Mouse (Mus musculus) embryonic facial prominence, embryonic 12.5 days (tissue): ENCODE measurements around the gene Lmntd1. TPM values are rescaled to one million over a fixed set of nuclear protein-coding genes. Genes with fewer than 3 reads are reported as not detected.

Experiments used
- ATAC-seq: fragments of 200-750 bp; cut with Nextera tagmentation; 2 replicates; pipeline ENCODE4 v1.8.0; 2017; ENCODE audit not compliant: insufficient number of reproducible peaks, insufficient read depth, low FRiP score, low TSS enrichment
- H3K27ac ChIP-seq: fragments of 300-500 bp; sonication (generic); 2 replicates; pipeline ENCODE4 v1.5.1; 2016; ENCODE audit warnings: mild to moderate bottlenecking
- H3K27me3 ChIP-seq: fragments of 300-500 bp; sonication (generic); 2 replicates; pipeline ENCODE4 v1.6.1; 2016; ENCODE audit warnings: mild to moderate bottlenecking, moderate library complexity
- H3K36me3 ChIP-seq: fragments of 300-500 bp; sonication (generic); 2 replicates; pipeline ENCODE4 v1.6.1; 2016; ENCODE audit warnings: mild to moderate bottlenecking
- H3K4me1 ChIP-seq: fragments of 300-500 bp; sonication (generic); 2 replicates; pipeline ENCODE4 v1.6.1; 2016
- H3K4me2 ChIP-seq: fragments of 300-500 bp; sonication (generic); replicated peaks from 2 replicates; pipeline ENCODE4 v1.6.1; 2016; ENCODE audit warnings: mild to moderate bottlenecking, moderate library complexity
- H3K4me3 ChIP-seq: fragments of 300-500 bp; sonication (generic); 2 replicates; pipeline ENCODE4 v1.5.1; 2016; ENCODE audit warnings: mild to moderate bottlenecking
- H3K9ac ChIP-seq: fragments of 300-500 bp; sonication (generic); 2 replicates; pipeline ENCODE4 v1.6.1; 2016; ENCODE audit warnings: mild to moderate bottlenecking, moderate library complexity
- H3K9me3 ChIP-seq: fragments of 300-500 bp; sonication (generic); 2 replicates; pipeline ENCODE4 v1.6.1; 2016; ENCODE audit warnings: mild to moderate bottlenecking, moderate library complexity
- WGBS: fragments of 180-500 bp; shearing (Covaris S2); methylation state at CpG from one replicate; pipeline ENCODE4 v1.1.7; 2016; 5-methylcytosine and 5-hydroxymethylcytosine counted together
- polyA plus RNA-seq: library from polyadenylated mRNA; unstranded; fragments of >200 nt; fragmentation: Nextera tagmentation; extraction: Ambion mirVana; gene quantifications from 2 replicates; pipeline ENCODE4 v1.2.1, GENCODE M21; 2016

Gene Lmntd1
- polyA plus RNA-seq, 1 experiment from 2014 or later, result 0.19 TPM

- Histone ChIP-seq H3K9ac (no peak overlapping the region), H3K4me1 (peaks cover 12% of the 10 kb centered on the region), H3K27me3 (no peaks in the 10 kb centered on the region), H3K27ac (no peak overlapping the region), H3K9me3 (0 out of 2 replicates have a peak, but pooled peaks cover 5% of the 10 kb centered on the region), H3K4me2 (no peak overlapping the region), H3K36me3 (no peaks in the 10 kb centered on the region), H3K4me3 (no peak overlapping the region)
- ATAC-seq, result peak; percentile 57; the same call in 1 of the 2 replicates
- WGBS, result 37% methylated on average over 10 of the region's 10 CpGs
Observed at GRCm38 (mm10) chr6:145515859-145516581, 98.1 kb downstream of the Lmntd1 start.

- Histone ChIP-seq H3K27me3 (no peaks in the 10 kb centered on the region), H3K9ac (no peak overlapping the region), H3K4me1 (peaks cover 9% of the 10 kb centered on the region)
Observed at GRCm38 (mm10) chr6:145511265-145511664, 102.9 kb downstream of the Lmntd1 start.

GRCm38 (mm10) chr6:145508828-145509227 lies 105.3 kb downstream of the Lmntd1 start:
- H3K4me2 ChIP-seq, result no peak overlapping the region
- no peak overlapping the region for H3K27ac ChIP-seq
- no peaks in the 10 kb centered on the region for H3K27me3 ChIP-seq
- WGBS, result 85% methylated on average over 12 of the region's 12 CpGs
- no peak overlapping the region for H3K9ac ChIP-seq
- peaks cover 1% of the 10 kb centered on the region; the same call in 1 of the 2 replicates for H3K9me3 ChIP-seq
- no peak overlapping the region for H3K4me3 ChIP-seq
- no peaks in the 10 kb centered on the region for H3K36me3 ChIP-seq
- no peaks in the 10 kb centered on the region for H3K4me1 ChIP-seq
- no peak for ATAC-seq

More at GRCm38 (mm10) chr6:145511265-145511664, 102.9 kb downstream of the Lmntd1 start:
- H3K4me3 ChIP-seq, result no peak overlapping the region
- no peaks in the 10 kb centered on the region for H3K9me3 ChIP-seq
- 31% methylated on average over 8 of the region's 8 CpGs for WGBS
- no peak overlapping the region for H3K27ac ChIP-seq
- no peak overlapping the region for H3K4me2 ChIP-seq
- no peak for ATAC-seq
- H3K36me3 ChIP-seq, result no peaks in the 10 kb centered on the region

- no peak overlapping the region for H3K4me3 ChIP-seq
- H3K27me3 ChIP-seq, result no peaks in the 10 kb centered on the region
- H3K27ac ChIP-seq, result no peak overlapping the region
- WGBS, result 88% methylated on average over 7 of the region's 7 CpGs
- H3K36me3 ChIP-seq, result no peaks in the 10 kb centered on the region
- H3K9me3 ChIP-seq, result peaks cover 5% of the 10 kb centered on the region
- no peak for ATAC-seq
- no peaks in the 10 kb centered on the region for H3K4me1 ChIP-seq
- H3K4me2 ChIP-seq, result no peak overlapping the region
- H3K9ac ChIP-seq, result no peak overlapping the region
Observed at GRCm38 (mm10) chr6:145501751-145502150, 112.4 kb downstream of the Lmntd1 start.

GRCm38 (mm10) chr6:145499574-145500546 lies 114.3 kb downstream of the Lmntd1 start:
- 81% methylated on average over 19 of the region's 19 CpGs for WGBS
- peaks cover 5% of the 10 kb centered on the region for H3K9me3 ChIP-seq

GRCm38 (mm10) chr6:145495731-145496130 lies 118.4 kb downstream of the Lmntd1 start:
- Histone ChIP-seq H3K9me3 (no peaks in the 10 kb centered on the region), H3K36me3 (no peaks in the 10 kb centered on the region), H3K27me3 (no peaks in the 10 kb centered on the region), H3K4me3 (no peak overlapping the region), H3K4me2 (no peak overlapping the region), H3K27ac (no peak overlapping the region), H3K4me1 (no peaks in the 10 kb centered on the region), H3K9ac (no peak overlapping the region)
- no peak for ATAC-seq
- 91% methylated on average over 7 of the region's 7 CpGs for WGBS

More at GRCm38 (mm10) chr6:145499574-145500546, 114.3 kb downstream of the Lmntd1 start:
- Histone ChIP-seq H3K9ac (no peak overlapping the region), H3K4me2 (no peak overlapping the region), H3K27ac (no peak overlapping the region), H3K4me1 (no peaks in the 10 kb centered on the region), H3K36me3 (no peaks in the 10 kb centered on the region), H3K4me3 (no peak overlapping the region), H3K27me3 (no peaks in the 10 kb centered on the region)
- ATAC-seq, result no peak

GRCm38 (mm10) chr6:145488251-145488650 lies 125.9 kb downstream of the Lmntd1 start:
- no peak overlapping the region for H3K4me2 ChIP-seq
- H3K4me3 ChIP-seq, result no peak overlapping the region
- ATAC-seq, result no peak
- H3K4me1 ChIP-seq, result peaks cover 13% of the 10 kb centered on the region
- H3K9me3 ChIP-seq, result no peaks in the 10 kb centered on the region
- WGBS, result 62% methylated on average over 2 of the region's 2 CpGs
- no peak overlapping the region for H3K27ac ChIP-seq
- no peaks in the 10 kb centered on the region for H3K36me3 ChIP-seq
- H3K27me3 ChIP-seq, result no peaks in the 10 kb centered on the region
- H3K9ac ChIP-seq, result no peak overlapping the region

GRCm38 (mm10) chr6:145485986-145486605 lies 128.0 kb downstream of the Lmntd1 start:
- H3K27me3 ChIP-seq, result no peaks in the 10 kb centered on the region
- no peak overlapping the region for H3K9ac ChIP-seq
- no peak overlapping the region for H3K27ac ChIP-seq
- H3K4me2 ChIP-seq, result no peak overlapping the region
- ATAC-seq, result no peak
- H3K4me1 ChIP-seq, result peaks cover 27% of the 10 kb centered on the region
- H3K9me3 ChIP-seq, result no peaks in the 10 kb centered on the region
- H3K4me3 ChIP-seq, result no peak overlapping the region
- H3K36me3 ChIP-seq, result no peaks in the 10 kb centered on the region
- 44% methylated on average over 12 of the region's 12 CpGs for WGBS

GRCm38 (mm10) chr6:145483318-145483674 lies 130.8 kb downstream of the Lmntd1 start:
- Histone ChIP-seq H3K4me2 (no peak overlapping the region), H3K9me3 (no peaks in the 10 kb centered on the region), H3K27me3 (no peaks in the 10 kb centered on the region), H3K4me1 (peaks cover 34% of the 10 kb centered on the region), H3K36me3 (no peaks in the 10 kb centered on the region), H3K27ac (no peak overlapping the region), H3K9ac (no peak overlapping the region), H3K4me3 (no peak overlapping the region)
- WGBS, result 62% methylated on average over 5 of the region's 5 CpGs
- ATAC-seq, result no peak

GRCm38 (mm10) chr6:145482656-145483317 lies 131.3 kb downstream of the Lmntd1 start:
- no peaks in the 10 kb centered on the region for H3K36me3 ChIP-seq
- H3K4me3 ChIP-seq, result no peak overlapping the region
- no peak overlapping the region for H3K9ac ChIP-seq
- peaks cover 37% of the 10 kb centered on the region for H3K4me1 ChIP-seq
- WGBS, result 82% methylated on average over 17 of the region's 17 CpGs
- no peaks in the 10 kb centered on the region for H3K9me3 ChIP-seq
- no peak overlapping the region for H3K27ac ChIP-seq
- no peak overlapping the region for H3K4me2 ChIP-seq
- no peak for ATAC-seq
- no peaks in the 10 kb centered on the region for H3K27me3 ChIP-seq

- WGBS, result 44% methylated on average over 15 of the region's 15 CpGs
- Histone ChIP-seq H3K27me3 (no peaks in the 10 kb centered on the region), H3K9ac (no peak overlapping the region; the same call in 1 of the 2 replicates), H3K27ac (no peak overlapping the region), H3K4me3 (no peak overlapping the region), H3K4me1 (peaks cover 37% of the 10 kb centered on the region), H3K9me3 (no peaks in the 10 kb centered on the region), H3K4me2 (0 out of 2 replicates have a peak overlapping the region, but pooled peaks have one; percentile 5), H3K36me3 (no peaks in the 10 kb centered on the region)
- peak; percentile 59; the same call in 1 of the 2 replicates for ATAC-seq
Observed at GRCm38 (mm10) chr6:145481938-145482337, 132.2 kb downstream of the Lmntd1 start.
